Mouse (Mus musculus): ENCODE results near the gene Tmx2. TPM values are rescaled to one million over a fixed set of nuclear protein-coding genes. Genes with fewer than 3 reads are reported as not detected.
"Not testable (repeated sequence)": the region's sequence is repeated elsewhere in the genome, so short reads cannot be mapped to it uniquely, and the experiment has no call there.

The Tmx2 gene
- polyA plus RNA-seq, 1 experiment, result 86.0 TPM

GRCm38 (mm10) chr2:84688080-84688844, 9.3 kb upstream of the Tmx2 start:
- Histone ChIP-seq H3K36me3 (ENCODE audit: control insufficient read depth, insufficient read depth, low read length) (peaks cover 2% of the 10 kb centered on the region; the same call in 1 of the 2 replicates), H3K4me1 (ENCODE audit: control insufficient read depth, insufficient read depth, low read length) (no peaks in the 10 kb centered on the region), H3K4me3 (ENCODE audit: control insufficient read depth, low read depth, low read length) (no peak overlapping the region), H3K27me3 (ENCODE audit: control insufficient read depth, insufficient read depth, low read length) (no peaks in the 10 kb centered on the region), H3K27ac (ENCODE audit: control insufficient read depth, insufficient read depth, low read depth, low read length) (no peak overlapping the region; the same call in 1 of the 2 replicates)
- no peak for TF ChIP-seq POLR2A (IDR thresholded peaks at IDR 0.05; ENCODE audit: control insufficient read depth, low read depth, low read length)
- no peak for TF ChIP-seq CTCF (IDR thresholded peaks at IDR 0.05; ENCODE audit: control insufficient read depth, insufficient read depth, insufficient replicate concordance, low read depth, low read length)

GRCm38 (mm10) chr2:84682605-84683183, 3.8 kb upstream of the Tmx2 start:
- Histone ChIP-seq H3K4me3 (ENCODE audit: control insufficient read depth, low read depth, low read length) (no peak overlapping the region), H3K4me1 (ENCODE audit: control insufficient read depth, insufficient read depth, low read length) (no peaks in the 10 kb centered on the region; the same call in 1 of the 2 replicates), H3K36me3 (ENCODE audit: control insufficient read depth, insufficient read depth, low read length) (no peaks in the 10 kb centered on the region; the same call in 1 of the 2 replicates), H3K27ac (ENCODE audit: control insufficient read depth, insufficient read depth, low read depth, low read length) (peak overlapping the region; percentile 39), H3K27me3 (ENCODE audit: control insufficient read depth, insufficient read depth, low read length) (no peaks in the 10 kb centered on the region)
- no peak for TF ChIP-seq CTCF (IDR thresholded peaks at IDR 0.05; ENCODE audit: control insufficient read depth, insufficient read depth, insufficient replicate concordance, low read depth, low read length)
- TF ChIP-seq POLR2A (IDR thresholded peaks at IDR 0.05; ENCODE audit: control insufficient read depth, low read depth, low read length), result no peak

- peaks cover 2% of the 10 kb centered on the region; the same call in 1 of the 2 replicates for H3K4me1 ChIP-seq (ENCODE audit: control insufficient read depth, insufficient read depth, low read length)
- peaks cover 3% of the 10 kb centered on the region for H3K36me3 ChIP-seq (ENCODE audit: control insufficient read depth, insufficient read depth, low read length)
- TF ChIP-seq CTCF (IDR thresholded peaks at IDR 0.05; ENCODE audit: control insufficient read depth, insufficient read depth, insufficient replicate concordance, low read depth, low read length), result 0 out of 2 replicates have a peak, but pooled peaks have one; percentile 0
- TF ChIP-seq POLR2A (IDR thresholded peaks at IDR 0.05; ENCODE audit: control insufficient read depth, low read depth, low read length), result peak; percentile 60; the same call in 1 of the 2 replicates
- peak within 1 kb of the TSS; percentile 100 for H3K4me3 ChIP-seq (ENCODE audit: control insufficient read depth, low read depth, low read length)
- no peaks in the 10 kb centered on the region for H3K27me3 ChIP-seq (ENCODE audit: control insufficient read depth, insufficient read depth, low read length)
- H3K27ac ChIP-seq (ENCODE audit: control insufficient read depth, insufficient read depth, low read depth, low read length), result peak within 1 kb of the TSS; percentile 99
Observed at GRCm38 (mm10) chr2:84677968-84678880, 716 bp downstream of the Tmx2 start, which contains the start of the genes Gm28635 and Med19. Gene Gm28635, minus strand, starts transcription at chr2:84678041. Gene Med19, plus strand, starts transcription at chr2:84678402.

GRCm38 (mm10) chr2:84677270-84677967, 1.5 kb downstream of the Tmx2 start:
- TF ChIP-seq CTCF (IDR thresholded peaks at IDR 0.05; ENCODE audit: control insufficient read depth, insufficient read depth, insufficient replicate concordance, low read depth, low read length) (0 out of 2 replicates have a peak, but pooled peaks have one; percentile 1), POLR2A (IDR thresholded peaks at IDR 0.05; ENCODE audit: control insufficient read depth, low read depth, low read length) (no peak)
- Histone ChIP-seq H3K36me3 (ENCODE audit: control insufficient read depth, insufficient read depth, low read length) (peaks cover 3% of the 10 kb centered on the region), H3K4me3 (ENCODE audit: control insufficient read depth, low read depth, low read length) (peak overlapping the region; percentile 100), H3K27me3 (ENCODE audit: control insufficient read depth, insufficient read depth, low read length) (no peaks in the 10 kb centered on the region), H3K4me1 (ENCODE audit: control insufficient read depth, insufficient read depth, low read length) (peaks cover 2% of the 10 kb centered on the region; the same call in 1 of the 2 replicates), H3K27ac (ENCODE audit: control insufficient read depth, insufficient read depth, low read depth, low read length) (peak overlapping the region; percentile 84)

- not testable (repeated sequence) for H3K27me3 ChIP-seq (ENCODE audit: control insufficient read depth, insufficient read depth, low read length); H3K4me3 ChIP-seq (ENCODE audit: control insufficient read depth, low read depth, low read length); H3K4me1 ChIP-seq (ENCODE audit: control insufficient read depth, insufficient read depth, low read length); H3K27ac ChIP-seq (ENCODE audit: control insufficient read depth, insufficient read depth, low read depth, low read length); H3K36me3 ChIP-seq (ENCODE audit: control insufficient read depth, insufficient read depth, low read length)
Observed at GRCm38 (mm10) chr2:84671535-84671934, 7.4 kb downstream of the Tmx2 start.

- no peaks in the 10 kb centered on the region for H3K27me3 ChIP-seq (ENCODE audit: control insufficient read depth, insufficient read depth, low read length)
- H3K4me1 ChIP-seq (ENCODE audit: control insufficient read depth, insufficient read depth, low read length), result peaks cover 3% of the 10 kb centered on the region
- peak within 1 kb of the TSS; percentile 90 for H3K4me3 ChIP-seq (ENCODE audit: control insufficient read depth, low read depth, low read length)
- peaks cover 3% of the 10 kb centered on the region for H3K36me3 ChIP-seq (ENCODE audit: control insufficient read depth, insufficient read depth, low read length)
- H3K27ac ChIP-seq (ENCODE audit: control insufficient read depth, insufficient read depth, low read depth, low read length), result peak within 1 kb of the TSS; percentile 75
- no peak for TF ChIP-seq CTCF (IDR thresholded peaks at IDR 0.05; ENCODE audit: control insufficient read depth, insufficient read depth, insufficient replicate concordance, low read depth, low read length)
- no peak; the same call in 1 of the 2 replicates for TF ChIP-seq POLR2A (IDR thresholded peaks at IDR 0.05; ENCODE audit: control insufficient read depth, low read depth, low read length)
Observed at GRCm38 (mm10) chr2:84670569-84670933, 8.4 kb downstream of the Tmx2 start, which contains the start of gene Selenoh. Gene Selenoh, minus strand, starts transcription at chr2:84670770.

Data from testis, adult 2 months (tissue).